Mouse (Mus musculus): ENCODE measurements at regions not wholly inside any gene's neighbourhood (a gene's known extent, or its start where the extent isn't known, plus 50 kb on each side); places are given as distances from the start of the nearest gene placed in this dataset.
"Not testable (repeated sequence)": the region's sequence is repeated elsewhere in the genome, so short reads cannot be mapped to it uniquely, and the experiment has no call there.

DNA sequence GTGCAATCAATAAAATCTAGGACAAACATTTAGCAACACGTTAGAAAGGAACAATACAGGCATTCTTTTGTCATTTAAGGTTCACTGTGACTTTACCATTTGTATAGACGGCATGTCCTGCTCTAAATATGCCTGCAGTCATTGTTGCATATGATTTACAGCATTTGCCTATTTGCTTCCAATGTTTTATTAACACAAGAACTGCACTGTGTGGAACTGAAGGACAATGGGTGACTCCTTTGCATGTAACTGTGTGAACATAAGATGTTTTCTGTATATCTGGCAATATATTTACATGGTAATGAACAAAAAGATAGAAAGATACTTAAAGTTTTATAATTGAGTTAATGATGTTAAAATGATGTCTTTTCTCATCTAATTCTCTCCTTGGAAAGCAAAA lies 57.1 kb downstream of the Pou4f1 start:
- intact Hi-C loops (cut with DNase I): no loop called here
- no peak for DNase-seq

DNA sequence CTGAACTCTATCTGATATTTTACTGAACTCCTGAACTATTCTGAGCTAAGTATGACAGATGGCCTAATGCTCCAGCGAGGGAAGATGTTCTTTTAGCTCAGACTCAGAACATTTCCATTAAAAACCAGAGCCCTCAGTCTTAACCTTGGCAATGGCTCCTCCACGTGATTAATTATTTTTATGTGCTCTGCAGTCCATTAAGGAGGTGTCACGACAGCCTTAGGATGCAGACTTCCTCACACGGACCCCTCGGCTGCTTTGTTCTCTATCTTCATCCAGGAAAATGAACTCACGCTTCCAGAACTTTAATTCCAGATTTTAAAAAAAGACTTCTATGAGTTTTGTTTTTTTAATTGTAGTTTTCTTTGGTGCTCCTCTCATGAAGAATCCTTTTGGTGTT lies 57.5 kb downstream of the Pou4f1 start:
- DNase-seq: no peak
- intact Hi-C loops (cut with DNase I): no loop called here

DNA sequence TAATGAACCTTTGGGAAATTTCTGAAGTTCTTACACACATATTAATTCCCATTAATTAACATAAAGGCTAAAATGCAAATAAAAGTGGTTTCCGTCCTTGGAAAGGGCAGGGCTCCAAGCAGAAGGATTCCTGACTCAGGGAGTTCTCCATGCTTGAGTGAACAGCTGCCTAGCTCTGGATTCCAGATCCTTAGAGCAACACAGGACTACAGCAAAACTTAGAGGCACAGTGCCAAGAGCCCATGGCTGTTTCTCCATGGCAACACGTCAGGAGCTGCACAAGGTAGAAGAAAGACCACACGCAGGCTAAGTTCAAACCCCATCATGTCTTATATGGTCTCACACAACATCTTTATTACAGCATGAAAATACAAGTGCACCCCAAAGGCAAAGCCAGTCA lies 61.7 kb downstream of the Pou4f1 start:
- intact Hi-C loops (cut with DNase I): no loop called here
- no peak for DNase-seq

DNA sequence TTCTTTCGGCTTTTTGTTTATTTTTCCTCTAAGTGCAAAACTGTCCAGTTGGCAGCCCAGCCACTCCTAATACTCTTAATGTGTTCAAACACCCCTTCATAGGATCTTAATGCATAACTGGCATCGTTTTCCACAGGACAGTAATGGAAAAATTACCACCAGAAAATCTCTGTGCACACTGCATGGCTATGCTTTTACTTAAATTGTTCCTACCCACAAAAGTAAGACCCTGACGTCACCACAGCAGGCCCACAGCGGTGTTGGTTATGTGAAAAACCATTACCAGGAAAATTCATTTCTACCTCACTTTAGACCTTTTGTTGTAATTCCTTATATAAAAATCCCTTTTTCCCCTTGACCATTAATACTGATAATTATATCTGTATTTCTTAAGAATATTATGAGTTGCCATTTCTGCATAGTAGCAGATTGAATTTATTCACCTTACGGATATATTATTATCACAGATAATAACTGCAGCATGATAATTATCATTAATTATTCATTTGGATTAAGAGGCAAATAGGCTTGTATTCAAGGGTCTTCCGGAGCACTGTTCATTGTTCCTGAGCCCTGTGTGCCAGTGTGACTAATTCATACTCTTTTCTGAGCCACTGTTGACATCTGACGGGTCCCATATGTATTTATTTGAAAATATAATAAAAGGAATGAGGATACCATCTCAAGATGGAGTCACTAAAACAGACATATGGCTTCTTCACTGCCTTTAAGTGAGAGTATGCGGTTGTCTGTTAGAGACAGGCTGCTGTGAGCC lies 78.3 kb downstream of the Pou4f1 start:
- no peak for DNase-seq
- intact Hi-C loops (cut with DNase I): no loop called here

DNA sequence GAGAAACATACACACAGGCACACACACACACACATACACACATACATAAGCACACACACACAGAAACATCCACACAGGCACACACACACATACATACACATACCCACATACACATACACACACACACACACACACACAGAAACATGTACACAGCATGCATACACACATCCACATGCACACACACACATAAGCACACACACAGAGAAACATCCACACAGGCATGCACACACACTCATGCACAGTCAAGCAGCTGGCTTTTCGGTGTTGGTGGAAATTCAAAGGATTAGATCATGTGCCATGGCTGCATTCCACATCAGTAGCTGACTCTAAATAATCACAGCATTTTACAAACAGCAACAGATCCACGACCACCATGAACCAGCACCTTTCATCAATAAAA lies 78.9 kb downstream of the Pou4f1 start:
- intact Hi-C loops (cut with DNase I): no loop called here
- no peak for DNase-seq

DNA sequence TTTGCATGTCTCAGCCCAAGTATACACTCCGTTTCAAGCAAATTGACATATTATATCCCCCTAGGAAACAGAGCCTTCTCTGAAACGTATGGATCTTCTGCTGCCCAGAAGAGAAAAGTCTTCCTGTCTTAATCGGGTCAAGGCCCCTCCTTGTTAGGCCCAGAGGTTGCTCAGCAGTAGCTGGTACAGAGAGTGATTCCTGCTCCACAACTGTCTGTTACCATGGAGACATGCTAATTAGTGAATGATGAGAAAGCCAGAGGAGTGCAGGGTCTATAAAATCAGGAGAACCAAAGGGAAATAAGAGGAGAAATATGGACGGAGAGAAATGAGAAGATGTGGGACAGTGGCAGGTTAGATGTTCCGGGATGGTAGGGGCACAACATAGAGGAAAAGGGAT lies 86.8 kb downstream of the Pou4f1 start:
- intact Hi-C loops (cut with DNase I): no loop called here
- no peak for DNase-seq

DNA sequence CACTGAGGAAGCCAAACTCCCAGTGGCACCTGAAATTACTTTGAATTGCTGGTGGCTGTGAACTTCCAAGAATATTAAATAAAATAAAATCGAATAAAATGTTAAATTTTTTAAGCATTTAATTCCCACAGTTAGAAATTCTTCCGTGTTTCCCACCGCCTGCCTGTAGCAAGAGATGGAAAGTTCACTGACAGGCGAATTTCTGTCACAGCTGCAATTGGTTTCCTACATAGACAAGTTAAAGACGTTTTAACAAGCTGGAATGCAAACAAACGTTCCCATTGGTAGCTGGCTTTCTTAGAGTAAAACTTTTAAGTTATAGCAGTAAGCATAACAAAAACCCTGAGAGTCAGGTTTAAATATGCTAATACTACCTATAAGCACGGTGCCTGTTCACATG lies 95.0 kb downstream of the Pou4f1 start:
- intact Hi-C loops (cut with DNase I): no loop called here
- no peak for DNase-seq

DNA sequence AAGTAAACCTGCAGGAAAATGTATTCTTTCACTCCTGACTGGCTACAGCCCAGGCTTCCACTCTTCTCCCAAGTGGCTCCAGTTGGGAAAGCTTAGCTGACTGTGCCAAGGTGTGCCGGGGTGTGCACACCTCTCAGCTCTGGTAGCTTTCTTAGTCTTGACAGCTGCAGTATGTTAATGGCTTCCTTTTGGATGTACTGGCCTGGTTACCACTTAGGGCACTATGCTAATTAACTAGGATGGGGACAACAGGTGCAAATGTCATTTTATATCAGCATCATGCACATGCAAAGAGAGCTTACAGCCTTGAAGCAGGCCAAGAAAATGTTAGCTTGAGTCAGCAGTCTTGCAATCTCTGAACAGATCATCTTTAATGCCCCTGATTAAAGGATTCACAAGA lies 111.2 kb downstream of the Pou4f1 start:
- intact Hi-C loops (cut with DNase I): no loop called here
- DNase-seq: no peak

DNA sequence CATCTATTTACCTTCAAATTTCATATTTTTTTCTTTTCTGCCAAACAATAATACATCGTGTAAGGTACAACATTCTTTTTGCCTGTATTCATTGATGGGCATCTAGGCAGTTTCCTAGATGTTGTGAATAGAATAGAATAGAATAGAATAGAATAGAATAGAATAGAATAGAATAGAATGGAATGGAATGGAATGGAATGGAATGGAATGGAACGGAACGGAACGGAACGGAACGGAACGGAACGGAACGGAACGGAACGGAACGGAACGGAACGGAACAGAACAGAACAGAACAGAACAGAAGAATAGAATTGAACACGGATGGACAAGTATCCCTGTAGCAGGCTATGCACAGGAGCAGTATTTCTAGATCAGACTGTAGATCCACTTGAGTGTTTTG lies 131.0 kb downstream of the Pou4f1 start:
- DNase-seq; intact Hi-C loops (cut with DNase I): not testable (repeated sequence)

DNA sequence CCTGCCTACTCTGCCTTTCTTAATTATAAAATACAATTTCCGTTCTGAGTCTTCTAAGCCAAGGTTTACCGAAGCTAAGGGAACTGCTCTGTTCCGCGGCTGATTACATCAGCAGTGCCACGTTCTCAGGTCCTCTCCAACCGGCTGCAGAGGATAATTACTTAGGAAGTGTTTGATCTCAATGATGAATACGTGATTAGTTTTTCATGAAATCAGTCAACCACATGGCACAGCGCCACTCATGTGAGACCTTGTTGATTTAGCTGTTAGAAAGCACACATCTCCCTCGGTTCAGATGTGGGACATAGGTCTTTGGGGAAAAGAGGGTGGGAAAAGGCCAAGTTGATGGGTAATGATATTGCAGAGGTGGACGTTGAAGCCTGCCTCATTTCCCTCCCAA lies 141.7 kb downstream of the Pou4f1 start:
- DNase-seq: no peak
- intact Hi-C loops (cut with DNase I): no loop called here

DNA sequence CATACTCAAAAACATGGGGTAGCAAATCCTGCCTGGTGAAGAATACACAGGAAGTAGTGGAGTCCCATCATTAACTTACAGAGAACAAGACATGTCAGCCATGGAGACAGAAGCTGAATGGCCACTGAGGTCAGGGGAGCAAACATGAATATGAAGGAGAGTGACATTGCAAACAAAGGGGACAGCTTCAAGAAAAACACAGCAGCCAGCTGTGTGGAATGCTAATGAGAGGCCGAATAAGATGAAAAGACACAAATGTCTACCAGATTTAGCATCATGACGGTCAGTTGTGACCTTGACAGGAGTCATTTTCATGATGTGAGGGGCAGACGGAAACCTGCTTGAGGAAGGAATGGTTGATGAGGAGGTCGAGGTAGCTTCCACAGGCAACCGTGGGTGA lies 167.7 kb downstream of the Pou4f1 start:
- intact Hi-C loops (cut with DNase I): no loop called here
- DNase-seq: no peak

DNA sequence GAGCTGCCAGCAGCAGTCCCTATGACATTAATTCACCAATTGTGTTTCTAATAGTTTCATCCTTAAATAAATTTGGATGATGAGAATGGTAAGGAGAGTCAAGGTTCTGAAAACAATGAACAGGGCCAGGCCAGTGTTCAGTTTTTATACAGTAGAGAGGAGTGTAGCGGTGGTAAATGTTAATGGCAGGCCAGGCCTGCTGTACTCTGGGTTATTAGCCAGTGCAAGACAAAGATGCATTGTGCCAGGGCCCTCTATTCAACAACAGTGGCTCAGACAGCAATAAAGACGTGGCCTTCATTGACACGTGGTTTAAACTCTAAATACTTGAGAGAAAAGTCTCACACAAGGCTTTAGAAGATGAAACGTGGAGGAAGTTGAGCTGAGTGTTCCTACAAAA lies 169.5 kb downstream of the Pou4f1 start:
- intact Hi-C loops (cut with DNase I): no loop called here
- DNase-seq: no peak

DNA sequence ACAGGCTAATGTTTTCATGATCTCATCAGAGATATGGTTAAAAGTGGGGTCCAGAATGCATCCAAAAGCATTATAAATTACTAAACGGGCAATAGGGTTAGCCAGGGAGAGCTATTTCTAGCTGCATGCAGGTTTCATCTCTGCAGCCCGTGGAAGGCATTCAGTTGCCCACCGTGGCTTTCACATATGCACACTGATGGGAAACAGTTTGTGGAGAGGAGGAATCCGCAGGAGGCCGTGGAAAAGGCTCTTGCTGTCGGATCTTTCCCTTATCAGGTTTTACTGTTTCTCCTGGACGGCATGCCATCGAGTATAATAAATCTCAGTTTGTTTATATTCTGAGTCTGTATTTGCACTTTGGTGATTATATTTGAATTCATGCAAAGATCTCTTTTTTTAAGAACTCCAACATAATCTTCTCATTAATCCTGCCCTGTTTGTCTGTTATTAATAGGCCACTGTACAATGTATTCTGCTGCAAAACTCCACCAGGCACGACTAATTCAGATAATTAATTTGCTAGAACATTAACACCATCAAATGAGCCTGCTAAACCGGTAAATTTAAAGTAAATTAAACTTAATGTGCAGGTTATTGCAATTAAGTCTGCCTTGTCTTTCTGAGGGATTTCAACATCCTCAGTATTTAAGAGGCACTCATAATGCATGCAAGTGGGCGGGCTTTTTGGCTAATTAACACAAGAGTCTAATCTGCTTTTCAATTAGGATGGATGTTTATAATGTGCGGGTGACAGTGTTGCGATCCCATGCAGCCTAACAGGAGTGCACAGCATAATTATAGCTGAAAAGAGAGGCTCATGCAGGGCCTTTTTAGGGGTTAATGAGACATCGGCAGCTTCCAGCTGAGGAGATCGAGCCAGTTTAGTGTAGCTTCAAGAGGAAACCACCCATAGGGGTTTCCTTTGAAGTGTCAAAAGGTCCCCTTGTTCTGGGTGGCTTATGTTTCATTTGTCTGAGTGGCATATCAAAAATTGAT lies 170.2 kb downstream of the Pou4f1 start:
- intact Hi-C loops (cut with DNase I): no loop called here
- DNase-seq: no peak

DNA sequence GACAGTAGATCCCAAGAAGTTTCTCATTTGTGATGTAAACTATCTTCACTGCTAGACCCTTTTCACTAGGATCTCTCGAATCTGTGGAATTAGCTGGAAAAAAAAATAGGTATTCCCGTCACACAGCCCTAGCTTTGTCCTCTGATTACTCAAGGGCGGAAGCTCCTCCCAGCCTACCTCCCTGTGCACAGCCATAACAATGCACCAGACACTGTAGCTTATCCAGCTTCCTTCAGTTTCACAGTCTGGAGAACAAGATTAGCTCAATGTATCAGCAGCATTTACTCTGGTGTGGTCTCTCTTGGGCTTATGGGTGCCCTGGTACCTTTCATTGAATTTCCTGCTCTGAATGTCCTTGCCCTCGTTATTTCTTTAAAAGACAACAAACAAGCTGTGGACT lies 174.0 kb downstream of the Pou4f1 start:
- intact Hi-C loops (cut with DNase I): no loop called here
- DNase-seq: no peak

DNA sequence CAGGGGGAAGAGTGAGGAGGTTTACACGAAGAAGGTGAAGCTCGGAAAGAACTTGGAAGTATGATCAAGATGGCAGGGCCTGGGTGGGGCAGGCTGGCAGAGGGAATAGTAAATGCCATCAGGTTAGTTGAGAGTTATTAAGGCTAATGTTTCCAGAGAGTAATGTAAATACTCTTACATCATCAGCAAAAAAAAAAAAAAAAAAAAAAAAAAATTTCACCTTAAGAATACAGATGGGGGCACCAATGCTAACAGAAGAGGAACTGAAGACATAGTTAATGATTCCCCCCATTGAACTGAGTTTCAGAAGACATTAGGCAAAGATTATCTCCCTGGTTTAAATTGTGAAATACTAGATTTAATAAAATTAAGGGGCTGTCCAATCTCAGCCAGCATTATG lies 174.7 kb downstream of the Pou4f1 start:
- intact Hi-C loops (cut with DNase I): no loop called here
- no peak for DNase-seq

DNA sequence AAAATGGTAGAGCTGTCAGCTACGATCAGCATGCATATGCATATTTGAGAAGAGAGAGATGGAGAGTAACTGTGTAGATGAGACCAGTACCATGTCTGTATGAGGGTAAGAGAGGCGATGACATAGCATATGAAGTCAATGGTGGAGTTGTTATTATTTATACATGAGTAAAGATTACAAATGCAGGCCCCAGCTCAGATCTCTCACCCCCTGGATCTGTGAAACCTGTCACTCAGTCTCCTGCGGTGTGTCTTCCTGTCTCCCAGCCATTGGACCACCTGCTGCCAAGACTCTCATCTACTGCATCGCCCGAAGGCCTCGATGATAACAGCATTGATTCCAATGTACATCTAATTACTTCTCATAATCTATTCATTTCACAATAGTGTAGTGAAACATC lies 187.4 kb downstream of the Pou4f1 start:
- no peak for DNase-seq
- intact Hi-C loops (cut with DNase I): no loop called here

DNA sequence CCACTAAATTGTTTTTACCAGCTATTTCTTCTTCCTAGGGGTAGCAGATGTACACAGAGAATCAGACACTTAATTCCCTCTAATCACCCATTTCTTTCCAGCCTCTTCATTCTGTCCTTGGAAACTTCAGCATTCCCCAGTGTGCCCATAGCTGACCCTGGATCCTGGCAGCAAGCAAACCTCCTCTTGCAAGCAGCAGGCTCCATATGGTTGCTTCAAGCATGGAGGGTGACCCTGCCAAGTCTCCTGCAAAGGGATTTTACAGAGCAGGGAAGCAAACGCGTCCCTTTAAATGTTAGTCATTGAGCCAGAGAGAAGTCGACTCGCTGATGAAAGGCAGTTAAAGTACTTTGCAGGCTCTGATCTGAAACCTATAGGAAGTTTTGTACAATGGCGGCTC lies 187.9 kb downstream of the Pou4f1 start:
- DNase-seq: peak in 1 of 2 experiments; percentile 2
- intact Hi-C loops (cut with DNase I): no loop called here

DNA sequence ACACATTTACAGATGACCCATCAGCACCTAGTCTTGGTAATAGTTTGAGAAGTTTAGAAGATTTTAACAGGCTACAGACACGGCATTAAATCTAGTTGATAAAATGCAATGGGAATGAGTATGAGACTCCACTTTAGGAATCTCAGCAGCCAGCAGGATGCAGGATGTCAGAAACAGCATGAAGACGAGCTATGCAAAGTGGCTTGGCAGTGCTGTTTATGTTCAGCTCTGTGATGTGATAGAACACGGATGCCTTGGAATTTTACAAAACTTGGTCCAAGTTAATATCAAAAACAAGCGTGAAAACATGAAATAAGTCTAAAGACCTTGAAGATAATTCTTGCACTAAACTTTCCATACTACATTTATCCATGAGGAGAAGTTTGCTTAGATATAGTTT lies 193.0 kb downstream of the Pou4f1 start:
- intact Hi-C loops (cut with DNase I): no loop called here
- no peak for DNase-seq

DNA sequence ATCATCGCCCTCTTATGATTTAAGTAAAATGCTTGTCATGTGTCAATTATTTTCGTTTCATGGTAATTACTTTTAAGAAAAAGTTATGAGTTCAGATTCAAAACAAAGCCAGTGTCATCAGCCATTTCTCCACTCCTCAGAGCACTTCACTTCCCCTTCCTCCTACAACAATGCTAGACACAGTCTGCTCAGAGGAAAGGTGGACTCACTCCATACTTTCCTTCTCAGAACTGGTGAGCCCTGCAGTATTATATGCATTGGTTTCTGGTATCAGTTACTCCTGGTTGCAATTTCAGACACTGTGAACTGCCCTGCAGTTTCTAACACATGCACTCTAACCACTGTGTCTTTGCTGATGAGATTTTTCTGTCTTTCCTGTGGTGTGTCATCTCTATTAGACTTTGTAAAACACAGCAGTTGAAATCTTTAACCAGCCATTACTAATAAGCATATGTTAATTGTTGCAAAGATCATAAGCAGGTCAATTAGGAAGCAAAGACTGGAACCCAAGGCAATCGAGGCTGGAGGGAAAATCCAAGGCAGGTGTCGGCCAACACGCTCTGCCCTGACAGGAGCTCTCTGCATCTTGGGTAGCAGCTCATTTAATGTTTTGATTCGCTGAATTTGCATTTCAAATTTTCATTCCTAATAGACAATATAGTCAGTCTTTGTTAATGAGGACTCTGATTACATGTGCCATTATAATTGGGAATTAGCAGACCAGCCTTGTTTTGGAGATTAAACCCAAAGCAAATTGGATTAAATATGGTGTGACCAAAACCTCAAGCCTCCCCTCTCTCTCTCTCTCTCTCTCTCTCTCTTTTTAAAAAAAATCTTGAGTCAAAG lies 202.7 kb downstream of the Pou4f1 start:
- no peak for DNase-seq
- intact Hi-C loops (cut with DNase I): no loop called here

DNA sequence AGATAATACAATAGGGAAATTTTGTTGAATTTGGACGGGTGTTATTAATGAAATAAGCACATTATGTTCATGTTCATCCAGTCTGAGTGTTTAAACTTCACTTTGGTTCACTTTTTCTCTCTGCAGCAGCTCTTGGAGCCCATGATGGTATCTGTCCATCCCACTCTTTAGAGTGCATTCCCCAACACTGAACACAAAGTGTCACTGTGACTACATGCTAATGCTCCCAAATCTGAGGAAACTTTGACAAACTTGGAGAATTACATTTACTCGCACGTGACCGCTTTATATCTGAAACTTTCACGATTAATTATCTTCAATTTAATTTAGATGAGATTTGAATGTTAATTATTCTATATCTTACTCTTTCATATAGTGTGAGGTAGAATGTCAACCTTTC lies 250.8 kb downstream of the Pou4f1 start:
- intact Hi-C loops (cut with DNase I): no loop called here
- no peak for DNase-seq

DNA sequence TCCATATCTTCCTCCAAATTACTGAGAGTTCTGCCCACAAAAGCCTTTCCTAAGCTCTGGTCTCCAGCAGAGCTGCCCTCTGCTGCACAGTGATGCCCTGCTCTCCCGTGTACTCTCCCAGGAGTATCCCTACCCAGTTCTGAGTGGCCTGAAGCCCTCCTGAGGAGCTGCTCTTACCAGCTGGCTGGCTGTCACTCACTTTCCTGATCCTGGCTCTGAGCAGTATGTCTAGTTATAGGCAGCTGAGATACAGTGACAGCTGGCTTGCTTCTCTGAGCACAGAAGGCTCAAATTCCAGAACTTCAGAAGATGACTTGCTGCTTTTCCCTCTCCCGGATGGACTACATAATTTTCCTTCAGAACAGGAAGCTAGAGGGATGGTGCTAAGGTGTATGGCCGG lies 257.1 kb downstream of the Pou4f1 start:
- DNase-seq: no peak
- intact Hi-C loops (cut with DNase I): no loop called here
